Mouse (Mus musculus) midbrain, embryonic 14.5 days (tissue): ENCODE measurements around the gene Atp5d. TPM values are rescaled to one million over a fixed set of nuclear protein-coding genes. Genes with fewer than 3 reads are reported as not detected.
A peak's percentile ranks its signal among the peaks of the same experiment; 100 is the strongest.

ENCODE experiments used
- ATAC-seq: fragments of 200-750 bp; cut with Nextera tagmentation; 2 replicates; pipeline ENCODE4 v1.8.0; 2017; ENCODE audit warnings: moderate number of reproducible peaks, moderate library complexity; ENCODE audit not compliant: low FRiP score, low TSS enrichment
- DNase-seq: peaks from one replicate; pipeline ENCODE4 v3.0.0-alpha.2; 2015
- H3K27ac ChIP-seq: fragments of 300-500 bp; sonication (generic); replicated peaks from 2 replicates; pipeline ENCODE4 v1.5.1; 2014; ENCODE audit warnings: mild to moderate bottlenecking, low read depth, low read length, moderate library complexity
- H3K27me3 ChIP-seq: fragments of 300-500 bp; sonication (generic); 2 replicates; pipeline ENCODE4 v1.6.1; 2014; ENCODE audit warnings: low read length, control low read depth, mixed read lengths; ENCODE audit not compliant: control insufficient read depth, insufficient read depth
- H3K36me3 ChIP-seq: fragments of 300-500 bp; sonication (generic); 2 replicates; pipeline ENCODE4 v1.6.1; 2014; ENCODE audit warnings: low read length, control low read depth; ENCODE audit not compliant: control insufficient read depth, insufficient read depth
- H3K4me1 ChIP-seq: fragments of 300-500 bp; sonication (generic); 2 replicates; pipeline ENCODE4 v1.6.1; 2014; ENCODE audit warnings: mild to moderate bottlenecking, antibody characterized with exemption, low read length, control low read depth; ENCODE audit not compliant: control insufficient read depth, insufficient read depth
- H3K4me2 ChIP-seq: fragments of 300-500 bp; sonication (generic); 2 replicates; pipeline ENCODE4 v1.6.1; 2014; ENCODE audit warnings: mild to moderate bottlenecking, low read length, moderate library complexity
- H3K4me3 ChIP-seq: fragments of 300-500 bp; sonication (generic); replicated peaks from 2 replicates; pipeline ENCODE4 v1.5.1; 2014; ENCODE audit warnings: low read depth, low read length
- H3K9ac ChIP-seq: fragments of 300-500 bp; sonication (generic); replicated peaks from 2 replicates; pipeline ENCODE4 v1.6.1; 2014; ENCODE audit warnings: mild to moderate bottlenecking, low read length, moderate library complexity
- H3K9me3 ChIP-seq: fragments of 300-500 bp; sonication (generic); 2 replicates; pipeline ENCODE4 v1.6.1; 2016; ENCODE audit warnings: low read length, control low read depth, mixed read lengths; ENCODE audit not compliant: control insufficient read depth
- WGBS: fragments of 180-500 bp; shearing (Covaris S2); extraction: QIAGEN DNeasy Blood & Tissue Kit; methylation state at CpG from one replicate; pipeline ENCODE4 v1.1.7; 2014; 5-methylcytosine and 5-hydroxymethylcytosine counted together
- polyA plus RNA-seq: library from polyadenylated mRNA; unstranded; fragments of >200 nt; fragmentation: Nextera tagmentation; extraction: Ambion mirVana; gene quantifications from 2 replicates; pipeline ENCODE4 v1.2.1, GENCODE M21; 2014

Gene Atp5d
- polyA plus RNA-seq, 1 experiment from 2014 or later = 407 TPM

GRCm38 (mm10) chr10:80173955-80174640, 35.7 kb downstream of the Atp5d start:
- peaks cover 32% of the 10 kb centered on the region for H3K36me3 ChIP-seq
- no peaks in the 10 kb centered on the region for H3K9me3 ChIP-seq
- no peaks in the 10 kb centered on the region for H3K27me3 ChIP-seq
- no peak overlapping the region for H3K9ac ChIP-seq
- ATAC-seq (no peak), DNase-seq (no peak)
- no peak overlapping the region; the same call in 1 of the 2 replicates for H3K27ac ChIP-seq
- H3K4me2 ChIP-seq = no peak overlapping the region
- no peak overlapping the region for H3K4me3 ChIP-seq
- H3K4me1 ChIP-seq = peaks cover 12% of the 10 kb centered on the region; the same call in 1 of the 2 replicates
- 87% methylated on average over 10 of the region's 10 CpGs for WGBS

- H3K36me3 ChIP-seq = peaks cover 30% of the 10 kb centered on the region
- no peaks in the 10 kb centered on the region for H3K9me3 ChIP-seq
- H3K4me3 ChIP-seq = no peak overlapping the region
- H3K27me3 ChIP-seq = no peaks in the 10 kb centered on the region
- no peak for ATAC-seq
- H3K4me1 ChIP-seq = peaks cover 10% of the 10 kb centered on the region; the same call in 1 of the 2 replicates
- no peak overlapping the region for H3K9ac ChIP-seq
- WGBS = 38% methylated on average over 2 of the region's 2 CpGs
- no peak overlapping the region for H3K4me2 ChIP-seq
- DNase-seq = peak; percentile 71
- H3K27ac ChIP-seq = no peak overlapping the region; the same call in 1 of the 2 replicates
Measured at GRCm38 (mm10) chr10:80174705-80175104, 36.3 kb downstream of the Atp5d start.

GRCm38 (mm10) chr10:80175536-80176269, 37.3 kb downstream of the Atp5d start:
- Histone ChIP-seq H3K27me3 (no peaks in the 10 kb centered on the region), H3K36me3 (peaks cover 20% of the 10 kb centered on the region), H3K27ac (no peak overlapping the region), H3K4me1 (peaks cover 19% of the 10 kb centered on the region), H3K9ac (0 out of 2 replicates have a peak overlapping the region, but pooled peaks have one; percentile 20), H3K4me3 (no peak overlapping the region), H3K9me3 (no peaks in the 10 kb centered on the region), H3K4me2 (no peak overlapping the region)
- ATAC-seq (0 out of 2 replicates have a peak, but pooled peaks have one; percentile 9), DNase-seq (peak; percentile 83)
- WGBS = 15% methylated on average over 4 of the region's 4 CpGs

GRCm38 (mm10) chr10:80176270-80176834, 37.9 kb downstream of the Atp5d start:
- no peak for DNase-seq
- no peak for ATAC-seq
- WGBS = 61% methylated on average over 5 of the region's 5 CpGs
- no peak overlapping the region for H3K4me2 ChIP-seq
- no peaks in the 10 kb centered on the region for H3K9me3 ChIP-seq
- no peaks in the 10 kb centered on the region for H3K27me3 ChIP-seq
- peak overlapping the region; percentile 20; the same call in 1 of the 2 replicates for H3K9ac ChIP-seq
- no peak overlapping the region for H3K27ac ChIP-seq
- peaks cover 14% of the 10 kb centered on the region for H3K36me3 ChIP-seq
- peaks cover 26% of the 10 kb centered on the region for H3K4me1 ChIP-seq
- H3K4me3 ChIP-seq = no peak overlapping the region

- H3K27ac ChIP-seq = peak overlapping the region; percentile 45; the same call in 1 of the 2 replicates
- DNase-seq (no peak), ATAC-seq (no peak)
- H3K27me3 ChIP-seq = no peaks in the 10 kb centered on the region
- no peak overlapping the region for H3K9ac ChIP-seq
- peaks cover 5% of the 10 kb centered on the region; the same call in 1 of the 2 replicates for H3K36me3 ChIP-seq
- no peaks in the 10 kb centered on the region for H3K9me3 ChIP-seq
- H3K4me3 ChIP-seq = no peak overlapping the region
- H3K4me2 ChIP-seq = no peak overlapping the region
- H3K4me1 ChIP-seq = peaks cover 30% of the 10 kb centered on the region
- 27% methylated on average over 7 of the region's 7 CpGs for WGBS
Measured at GRCm38 (mm10) chr10:80177441-80178279, 39.2 kb downstream of the Atp5d start.

GRCm38 (mm10) chr10:80179068-80180051, 40.9 kb downstream of the Atp5d start, which contains the start of gene Efna2:
Efna2 (plus strand) TSS chr10:80179482.
- peak within 1 kb of the TSS; percentile 98 for H3K9ac ChIP-seq
- H3K36me3 ChIP-seq = peaks cover 13% of the 10 kb centered on the region
- H3K27ac ChIP-seq = peak within 1 kb of the TSS; percentile 88
- peak within 1 kb of the TSS; percentile 75 for H3K4me3 ChIP-seq
- no peaks in the 10 kb centered on the region for H3K9me3 ChIP-seq
- H3K27me3 ChIP-seq = no peaks in the 10 kb centered on the region
- peak; percentile 90 for DNase-seq
- ATAC-seq = peak; percentile 78
- under 1% methylated on average over 102 of the region's 106 CpGs for WGBS
- peak within 1 kb of the TSS; percentile 68 for H3K4me2 ChIP-seq
- peaks cover 30% of the 10 kb centered on the region for H3K4me1 ChIP-seq

- H3K4me1 ChIP-seq = peaks cover 30% of the 10 kb centered on the region
- peak overlapping the region; percentile 75 for H3K4me3 ChIP-seq
- H3K9me3 ChIP-seq = no peaks in the 10 kb centered on the region
- ATAC-seq (no peak), DNase-seq (no peak)
- H3K9ac ChIP-seq = peak overlapping the region; percentile 98
- H3K4me2 ChIP-seq = peak overlapping the region; percentile 68
- H3K36me3 ChIP-seq = peaks cover 13% of the 10 kb centered on the region
- peak overlapping the region; percentile 88 for H3K27ac ChIP-seq
- 16% methylated on average over 6 of the region's 6 CpGs for WGBS
- no peaks in the 10 kb centered on the region for H3K27me3 ChIP-seq
Measured at GRCm38 (mm10) chr10:80180288-80180687, 41.9 kb downstream of the Atp5d start.
